In genomic region chr15:102296368-102297006, GRCm38 (mm10) we compare ENCODE assay signal across 8 mouse cellular contexts. TPM values are rescaled to one million over a fixed set of nuclear protein-coding genes. Genes with fewer than 3 reads are reported as not detected.
DNase-seq lines count a peak whose midpoint lies in the region; ATAC-seq lines count a peak whose summit lies in the region.

No protein-coding gene starts in this region.

- peak overlapping the region; percentile 36; the same call in 1 of the 2 replicates for H3K27ac ChIP-seq in lung, embryonic 16.5 days (ENCODE audit: low read length)
- H3K27ac ChIP-seq in embryonic facial prominence, embryonic 14.5 days (replicated peaks; ENCODE audit: low read depth, low read length): 0 out of 2 replicates have a peak overlapping the region, but pooled peaks have one; percentile 21
- H3K27ac ChIP-seq in limb, embryonic 11.5 days (replicated peaks; ENCODE audit: low read depth, low read length): no peak overlapping the region
- no peak overlapping the region for H3K27ac ChIP-seq in neural tube, embryonic 15.5 days (replicated peaks)

- no peaks in the 10 kb centered on the region for H3K9me3 ChIP-seq in lung, embryonic 16.5 days (ENCODE audit: control insufficient read depth, low read length)
- H3K9me3 ChIP-seq in embryonic facial prominence, embryonic 14.5 days (ENCODE audit: control insufficient read depth, low read length): no peaks in the 10 kb centered on the region
- no peaks in the 10 kb centered on the region for H3K9me3 ChIP-seq in limb, embryonic 11.5 days (ENCODE audit: control insufficient read depth, low read length)
- H3K9me3 ChIP-seq in neural tube, embryonic 15.5 days (replicated peaks): no peaks in the 10 kb centered on the region

- DNase-seq in lung, postnatal 10 days: no peak
- no peak for DNase-seq in embryonic facial prominence, embryonic 14.5 days (ENCODE audit: low spot score)
- DNase-seq in limb, embryonic 11.5 days (ENCODE audit: low spot score): no peak
- DNase-seq in gastrocnemius, postnatal 4 days (ENCODE audit: low spot score in 2 of 2): no peak
- DNase-seq in adrenal gland, adult 18-20 months (ENCODE audit: low spot score in 2 of 2): no peak
- DNase-seq in thymus, adult 18-20 months: no peak

- H3K27me3 ChIP-seq in lung, embryonic 16.5 days (ENCODE audit: control insufficient read depth, insufficient read depth, low read depth, low read length): no peaks in the 10 kb centered on the region
- no peaks in the 10 kb centered on the region for H3K27me3 ChIP-seq in embryonic facial prominence, embryonic 14.5 days (replicated peaks; ENCODE audit: control insufficient read depth, insufficient read depth, low read length)
- no peaks in the 10 kb centered on the region for H3K27me3 ChIP-seq in limb, embryonic 11.5 days (ENCODE audit: control insufficient read depth, insufficient read depth, low read length)
- H3K27me3 ChIP-seq in neural tube, embryonic 15.5 days (replicated peaks): no peaks in the 10 kb centered on the region

- peaks cover 5% of the 10 kb centered on the region; the same call in 1 of the 2 replicates for H3K4me1 ChIP-seq in lung, embryonic 16.5 days (replicated peaks; ENCODE audit: control insufficient read depth, insufficient read depth, low read length)
- H3K4me1 ChIP-seq in embryonic facial prominence, embryonic 14.5 days (ENCODE audit: control insufficient read depth, insufficient read depth, low read length): peaks cover 9% of the 10 kb centered on the region
- H3K4me1 ChIP-seq in limb, embryonic 11.5 days (ENCODE audit: control insufficient read depth, insufficient read depth, low read length): no peaks in the 10 kb centered on the region
- peaks cover 11% of the 10 kb centered on the region for H3K4me1 ChIP-seq in neural tube, embryonic 15.5 days

- peak overlapping the region; percentile 89 for H3K4me2 ChIP-seq in lung, embryonic 16.5 days (ENCODE audit: low read depth, low read length)
- peak overlapping the region; percentile 94 for H3K4me2 ChIP-seq in embryonic facial prominence, embryonic 14.5 days (ENCODE audit: low read depth, low read length)
- H3K4me2 ChIP-seq in limb, embryonic 11.5 days (ENCODE audit: low read depth, severe bottlenecking): peak overlapping the region; percentile 61
- peak overlapping the region; percentile 88 for H3K4me2 ChIP-seq in neural tube, embryonic 15.5 days

- ATAC-seq in lung, embryonic 16.5 days (ENCODE audit: low read depth): peak; percentile 50
- ATAC-seq in embryonic facial prominence, embryonic 14.5 days (ENCODE audit: low read depth): no peak
- peak; percentile 31; the same call in 1 of the 2 replicates for ATAC-seq in limb, embryonic 11.5 days (ENCODE audit: insufficient number of reproducible peaks, low FRiP score, low TSS enrichment, low read depth)
- 0 out of 2 replicates have a peak, but pooled peaks have one; percentile 28 for ATAC-seq in neural tube, embryonic 15.5 days (ENCODE audit: low FRiP score)

- peaks cover 20% of the 10 kb centered on the region for H3K36me3 ChIP-seq in lung, embryonic 16.5 days (ENCODE audit: control insufficient read depth, insufficient read depth, low read length)
- peaks cover 35% of the 10 kb centered on the region for H3K36me3 ChIP-seq in embryonic facial prominence, embryonic 14.5 days (ENCODE audit: control insufficient read depth, insufficient read depth, low read length)
- peaks cover 22% of the 10 kb centered on the region for H3K36me3 ChIP-seq in limb, embryonic 11.5 days (ENCODE audit: control insufficient read depth, insufficient read depth, low read length)
- H3K36me3 ChIP-seq in neural tube, embryonic 15.5 days: 0 out of 2 replicates have a peak, but pooled peaks cover 4% of the 10 kb centered on the region

- peak overlapping the region; percentile 79 for H3K4me3 ChIP-seq in lung, embryonic 16.5 days (ENCODE audit: low read length)
- peak overlapping the region; percentile 77 for H3K4me3 ChIP-seq in embryonic facial prominence, embryonic 14.5 days (ENCODE audit: low read depth, low read length)
- H3K4me3 ChIP-seq in limb, embryonic 11.5 days (ENCODE audit: low read depth, low read length): peak overlapping the region; percentile 61
- H3K4me3 ChIP-seq in neural tube, embryonic 15.5 days (replicated peaks): peak overlapping the region; percentile 58

- H3K9ac ChIP-seq in lung, embryonic 16.5 days (ENCODE audit: low read length): peak overlapping the region; percentile 78
- H3K9ac ChIP-seq in embryonic facial prominence, embryonic 14.5 days (ENCODE audit: low read depth, low read length): peak overlapping the region; percentile 64
- H3K9ac ChIP-seq in limb, embryonic 11.5 days (ENCODE audit: low read length): 0 out of 2 replicates have a peak overlapping the region, but pooled peaks have one; percentile 28
- peak overlapping the region; percentile 12; the same call in 1 of the 2 replicates for H3K9ac ChIP-seq in neural tube, embryonic 15.5 days (replicated peaks)

- WGBS in lung, embryonic 16.5 days: 3% methylated on average over 24 of the region's 24 CpGs
- WGBS in embryonic facial prominence, embryonic 14.5 days: 4% methylated on average over 22 of the region's 24 CpGs
- 4% methylated on average over 24 of the region's 24 CpGs for WGBS in limb, embryonic 11.5 days
- 6% methylated on average over 24 of the region's 24 CpGs for WGBS in neural tube, embryonic 15.5 days

RNA-seq across cellular contexts. Expression of gene Espl1, which starts 0.4 kb away (rescaled TPM):
- 27.3 and 30.6 TPM in 2 replicates for polyA plus RNA-seq in lung, embryonic 16.5 days (2015; fragmentation: Nextera tagmentation; extraction: Ambion mirVana)
- 22.4 and 24.0 TPM in 2 replicates for polyA plus RNA-seq in embryonic facial prominence, embryonic 14.5 days (2014; fragmentation: Nextera tagmentation; extraction: Ambion mirVana)
- 43.3 and 46.9 TPM in 2 replicates for polyA plus RNA-seq in limb, embryonic 11.5 days (2014; fragmentation: Nextera tagmentation; extraction: Ambion mirVana)
- 2.8 and 6.3 TPM in 2 replicates for polyA plus RNA-seq in neural tube, embryonic 15.5 days (2015; fragmentation: Nextera tagmentation; extraction: Ambion mirVana)
- 10 to 100 TPM; 13.0 to 20.5 TPM for total RNA-seq in gastrocnemius, postnatal 4 days (2021)
- total RNA-seq in adrenal gland, adult 18-20 months (2021): 1 to 10 TPM; 1.3 to 1.9 TPM

RNA-seq across cellular contexts. Expression of gene Mfsd5, which starts 17.2 kb away (rescaled TPM):
- 58.3 and 61.1 TPM in 2 replicates for polyA plus RNA-seq in lung, embryonic 16.5 days (2015; fragmentation: Nextera tagmentation; extraction: Ambion mirVana)
- polyA plus RNA-seq in embryonic facial prominence, embryonic 14.5 days (2014; fragmentation: Nextera tagmentation; extraction: Ambion mirVana): 64.6 and 67.2 TPM in 2 replicates
- 58.5 and 62.8 TPM in 2 replicates for polyA plus RNA-seq in limb, embryonic 11.5 days (2014; fragmentation: Nextera tagmentation; extraction: Ambion mirVana)
- polyA plus RNA-seq in neural tube, embryonic 15.5 days (2015; fragmentation: Nextera tagmentation; extraction: Ambion mirVana): 59.5 and 62.7 TPM in 2 replicates
- total RNA-seq in gastrocnemius, postnatal 4 days (2021): 10 to 100 TPM; 18.9 to 20.0 TPM
- 10 to 100 TPM; 32.6 to 35.2 TPM for total RNA-seq in adrenal gland, adult 18-20 months (2021)

RNA-seq across cellular contexts. Expression of gene Gm9918, which starts 26.1 kb away (rescaled TPM):
- 0.34 and 0.57 TPM in 2 replicates for polyA plus RNA-seq in lung, embryonic 16.5 days (2015; fragmentation: Nextera tagmentation; extraction: Ambion mirVana)
- polyA plus RNA-seq in embryonic facial prominence, embryonic 14.5 days (2014; fragmentation: Nextera tagmentation; extraction: Ambion mirVana): 0.71 and 1.1 TPM in 2 replicates
- 0.88 and 1.1 TPM in 2 replicates for polyA plus RNA-seq in limb, embryonic 11.5 days (2014; fragmentation: Nextera tagmentation; extraction: Ambion mirVana)
- polyA plus RNA-seq in neural tube, embryonic 15.5 days (2015; fragmentation: Nextera tagmentation; extraction: Ambion mirVana): 0.09 TPM in 1 of 2 replicates, not detected in the other
- total RNA-seq in gastrocnemius, postnatal 4 days (2021): not detected
- under 1 TPM in 1 of 2 experiments, not detected in 1; 0.13 TPM for total RNA-seq in adrenal gland, adult 18-20 months (2021)

RNA-seq across cellular contexts. Expression of gene Pfdn5, which starts 29.4 kb away (rescaled TPM):
- 390 and 403 TPM in 2 replicates for polyA plus RNA-seq in lung, embryonic 16.5 days (2015; fragmentation: Nextera tagmentation; extraction: Ambion mirVana)
- polyA plus RNA-seq in embryonic facial prominence, embryonic 14.5 days (2014; fragmentation: Nextera tagmentation; extraction: Ambion mirVana): 466 and 478 TPM in 2 replicates
- polyA plus RNA-seq in limb, embryonic 11.5 days (2014; fragmentation: Nextera tagmentation; extraction: Ambion mirVana): 463 and 490 TPM in 2 replicates
- polyA plus RNA-seq in neural tube, embryonic 15.5 days (2015; fragmentation: Nextera tagmentation; extraction: Ambion mirVana): 427 and 485 TPM in 2 replicates
- total RNA-seq in gastrocnemius, postnatal 4 days (2021): 100 to 1,000 TPM; 331 to 348 TPM
- 100 to 1,000 TPM; 443 to 458 TPM for total RNA-seq in adrenal gland, adult 18-20 months (2021)

RNA-seq across cellular contexts. Expression of gene Myg1, which starts 35.0 kb away (rescaled TPM):
- polyA plus RNA-seq in lung, embryonic 16.5 days (2015; fragmentation: Nextera tagmentation; extraction: Ambion mirVana): 98.3 and 101 TPM in 2 replicates
- 79.0 and 83.2 TPM in 2 replicates for polyA plus RNA-seq in embryonic facial prominence, embryonic 14.5 days (2014; fragmentation: Nextera tagmentation; extraction: Ambion mirVana)
- polyA plus RNA-seq in limb, embryonic 11.5 days (2014; fragmentation: Nextera tagmentation; extraction: Ambion mirVana): 122 and 133 TPM in 2 replicates
- polyA plus RNA-seq in neural tube, embryonic 15.5 days (2015; fragmentation: Nextera tagmentation; extraction: Ambion mirVana): 83.7 and 96.4 TPM in 2 replicates
- total RNA-seq in gastrocnemius, postnatal 4 days (2021): 10 to 100 TPM; 31.0 to 35.1 TPM
- total RNA-seq in adrenal gland, adult 18-20 months (2021): 10 to 100 TPM; 48.9 to 54.7 TPM

Comparison
In these comparisons a context has a peak if more than half of its experiments do, and no peak if none do; other contexts are left out.
1. H3K27ac ChIP-seq: peak in lung, embryonic 16.5 days (single experiment) and embryonic facial prominence, embryonic 14.5 days (single experiment); none in limb, embryonic 11.5 days (single experiment) and neural tube, embryonic 15.5 days (single experiment).
2. H3K9ac ChIP-seq: peak in every context shown above with its lines; median percentile 78 in lung, embryonic 16.5 days; 64 in embryonic facial prominence, embryonic 14.5 days; 28 in limb, embryonic 11.5 days; 12 in neural tube, embryonic 15.5 days.
3. Peak in every context shown above with its lines, with median percentiles within 50 percentile points of each other: H3K4me2 ChIP-seq and H3K4me3 ChIP-seq.